Mouse (Mus musculus): Measurements from ENCODE around the gene Gm20388.

GRCm38 (mm10) chr8:120118847-120119246, 208.2 kb downstream of the Gm20388 start:
- TF ChIP-seq CTCF (IDR thresholded peaks at IDR 0.05; ENCODE audit: low read depth) (no peak), EP300 (optimal IDR thresholded peaks at IDR 0.05) (no peak)
